Mouse (Mus musculus): ENCODE measurements around the gene Srpk3. TPM values are rescaled to one million over a fixed set of nuclear protein-coding genes. Genes with fewer than 3 reads are reported as not detected.
"Not testable (repeated sequence)": the region's sequence is repeated elsewhere in the genome, so short reads cannot be mapped to it uniquely, and the experiment has no call there.

The Srpk3 gene
- polyA plus RNA-seq (2014; fragmentation: Nextera tagmentation; extraction: Ambion mirVana): 1.2 and 2.1 TPM in 2 replicates

- Histone ChIP-seq H3K4me3 (ENCODE audit: low read depth, low read length) (no peak within 1 kb of the TSS), H3K9me3 (ENCODE audit: low read depth, low read length) (no peaks in the 10 kb centered on the region), H3K9ac (no peak within 1 kb of the TSS), H3K4me2 (no peak within 1 kb of the TSS), H3K27ac (ENCODE audit: low read depth) (no peak within 1 kb of the TSS; the same call in 1 of the 2 replicates), H3K27me3 (ENCODE audit: insufficient read depth, low read length) (no peaks in the 10 kb centered on the region), H3K36me3 (ENCODE audit: insufficient read depth) (peaks cover 12% of the 10 kb centered on the region; the same call in 1 of the 2 replicates), H3K4me1 (ENCODE audit: insufficient read depth) (no peaks in the 10 kb centered on the region)
- ATAC-seq (ENCODE audit: insufficient read depth): peak; percentile 21; the same call in 1 of the 2 replicates
- DNase-seq: no peak
- no peak for TF ChIP-seq CTCF (IDR thresholded peaks at IDR 0.05; ENCODE audit: low read depth)
- WGBS: 41% methylated on average over 9 of the region's 9 CpGs
These were observed at the start of gene Srpk3 for GRCm38 (mm10) chrX:73774168-73774760. Gene Srpk3 (plus strand): TSS chrX:73774405.

GRCm38 (mm10) chrX:73730908-73731307 is 43.3 kb upstream of the Srpk3 start:
- Histone ChIP-seq H3K4me2 (no peak overlapping the region), H3K4me3 (ENCODE audit: low read depth, low read length) (no peak overlapping the region), H3K9me3 (ENCODE audit: low read depth, low read length) (no peaks in the 10 kb centered on the region), H3K27ac (ENCODE audit: low read depth) (no peak overlapping the region), H3K36me3 (ENCODE audit: insufficient read depth) (0 out of 2 replicates have a peak, but pooled peaks cover 8% of the 10 kb centered on the region), H3K9ac (no peak overlapping the region), H3K4me1 (ENCODE audit: insufficient read depth) (no peaks in the 10 kb centered on the region), H3K27me3 (ENCODE audit: insufficient read depth, low read length) (no peaks in the 10 kb centered on the region)
- no peak for TF ChIP-seq CTCF (IDR thresholded peaks at IDR 0.05; ENCODE audit: low read depth)
- ATAC-seq (ENCODE audit: insufficient read depth): no peak
- no peak for DNase-seq
- 45% methylated on average over 1 of the region's 1 CpGs for WGBS

GRCm38 (mm10) chrX:73738155-73738554 is 36.0 kb upstream of the Srpk3 start:
- DNase-seq: no peak
- H3K4me1 ChIP-seq (ENCODE audit: insufficient read depth): no peaks in the 10 kb centered on the region
- TF ChIP-seq CTCF (IDR thresholded peaks at IDR 0.05; ENCODE audit: low read depth): peak; percentile 22; the same call in 1 of the 2 replicates
- H3K4me3 ChIP-seq (ENCODE audit: low read depth, low read length): no peak overlapping the region
- no peaks in the 10 kb centered on the region for H3K9me3 ChIP-seq (ENCODE audit: low read depth, low read length)
- no peak overlapping the region for H3K9ac ChIP-seq
- H3K4me2 ChIP-seq: no peak overlapping the region
- H3K27me3 ChIP-seq (ENCODE audit: insufficient read depth, low read length): no peaks in the 10 kb centered on the region
- H3K36me3 ChIP-seq (ENCODE audit: insufficient read depth): 0 out of 2 replicates have a peak, but pooled peaks cover 5% of the 10 kb centered on the region
- ATAC-seq (ENCODE audit: insufficient read depth): no peak
- no peak overlapping the region for H3K27ac ChIP-seq (ENCODE audit: low read depth)
- 63% methylated on average over 1 of the region's 1 CpGs for WGBS

- Histone ChIP-seq H3K4me3 (ENCODE audit: low read depth, low read length) (no peak overlapping the region), H3K27me3 (ENCODE audit: insufficient read depth, low read length) (no peaks in the 10 kb centered on the region), H3K4me2 (no peak overlapping the region), H3K9me3 (ENCODE audit: low read depth, low read length) (no peaks in the 10 kb centered on the region), H3K27ac (ENCODE audit: low read depth) (no peak overlapping the region), H3K9ac (no peak overlapping the region), H3K36me3 (ENCODE audit: insufficient read depth) (0 out of 2 replicates have a peak, but pooled peaks cover 5% of the 10 kb centered on the region), H3K4me1 (ENCODE audit: insufficient read depth) (no peaks in the 10 kb centered on the region)
- no peak for TF ChIP-seq CTCF (IDR thresholded peaks at IDR 0.05; ENCODE audit: low read depth)
- 59% methylated on average over 5 of the region's 5 CpGs for WGBS
- DNase-seq: no peak
- ATAC-seq (ENCODE audit: insufficient read depth): no peak
These were observed 35.1 kb upstream of the Srpk3 start for GRCm38 (mm10) chrX:73739151-73739550.

GRCm38 (mm10) chrX:73739841-73740240 is 34.4 kb upstream of the Srpk3 start:
- not testable (repeated sequence) for H3K4me1 ChIP-seq (ENCODE audit: insufficient read depth); H3K27ac ChIP-seq (ENCODE audit: low read depth); DNase-seq; H3K9ac ChIP-seq; H3K4me3 ChIP-seq (ENCODE audit: low read depth, low read length); H3K4me2 ChIP-seq; H3K27me3 ChIP-seq (ENCODE audit: insufficient read depth, low read length); ATAC-seq (ENCODE audit: insufficient read depth); H3K9me3 ChIP-seq (ENCODE audit: low read depth, low read length); H3K36me3 ChIP-seq (ENCODE audit: insufficient read depth)
- 89% methylated on average over 7 of the region's 7 CpGs for WGBS

GRCm38 (mm10) chrX:73744774-73745481 is 29.3 kb upstream of the Srpk3 start:
- WGBS: 64% methylated on average over 1 of the region's 1 CpGs
- Histone ChIP-seq H3K4me1 (ENCODE audit: insufficient read depth) (no peaks in the 10 kb centered on the region), H3K4me2 (no peak overlapping the region), H3K4me3 (ENCODE audit: low read depth, low read length) (no peak overlapping the region), H3K27me3 (ENCODE audit: insufficient read depth, low read length) (no peaks in the 10 kb centered on the region), H3K36me3 (ENCODE audit: insufficient read depth) (no peaks in the 10 kb centered on the region), H3K9ac (no peak overlapping the region), H3K27ac (ENCODE audit: low read depth) (peak overlapping the region; percentile 70; the same call in 1 of the 2 replicates), H3K9me3 (ENCODE audit: low read depth, low read length) (no peaks in the 10 kb centered on the region)
- no peak for TF ChIP-seq CTCF (IDR thresholded peaks at IDR 0.05; ENCODE audit: low read depth)
- DNase-seq (peak; percentile 33), ATAC-seq (ENCODE audit: insufficient read depth) (peak; percentile 65; the same call in 1 of the 2 replicates)

- H3K4me2 ChIP-seq: no peak overlapping the region
- 95% methylated on average over 1 of the region's 1 CpGs for WGBS
- no peaks in the 10 kb centered on the region for H3K9me3 ChIP-seq (ENCODE audit: low read depth, low read length)
- no peak overlapping the region for H3K9ac ChIP-seq
- H3K27me3 ChIP-seq (ENCODE audit: insufficient read depth, low read length): no peaks in the 10 kb centered on the region
- DNase-seq: no peak
- no peak overlapping the region for H3K4me3 ChIP-seq (ENCODE audit: low read depth, low read length)
- H3K4me1 ChIP-seq (ENCODE audit: insufficient read depth): no peaks in the 10 kb centered on the region
- H3K27ac ChIP-seq (ENCODE audit: low read depth): no peak overlapping the region
- ATAC-seq (ENCODE audit: insufficient read depth): no peak
- H3K36me3 ChIP-seq (ENCODE audit: insufficient read depth): no peaks in the 10 kb centered on the region
- 0 out of 2 replicates have a peak, but pooled peaks have one; percentile 3 for TF ChIP-seq CTCF (IDR thresholded peaks at IDR 0.05; ENCODE audit: low read depth)
These were observed 25.2 kb upstream of the Srpk3 start for GRCm38 (mm10) chrX:73748977-73749376.
